Mouse (Mus musculus) adrenal gland, postnatal 4 days (tissue): ENCODE data around the gene Sfxn5. TPM values are rescaled to one million over a fixed set of nuclear protein-coding genes. Genes with fewer than 3 reads are reported as not detected.

Experiments used
- DNase-seq, 2 experiments: peaks; one replicate each; pipeline ENCODE4 v3.0.0; 2021 to 2022; ENCODE audit warnings: low spot score in 2 of 2, mixed read lengths in 2 of 2
- total RNA-seq, 2 experiments: library from RNA; stranded (reverse); gene quantifications; 2 replicates each; pipeline ENCODE4 v1.2.3; 2021

Sfxn5 gene
- total RNA-seq, 2 experiments from 2014 or later = 11.8 to 12.7 TPM

- DNase-seq = no peak
Observed at GRCm38 (mm10) chr6:85366387-85366786, 33.2 kb upstream of the Sfxn5 start.

- DNase-seq = no peak
Observed at GRCm38 (mm10) chr6:85364439-85364838, 31.2 kb upstream of the Sfxn5 start.

- no peak for DNase-seq
Observed at GRCm38 (mm10) chr6:85363906-85364260, 30.7 kb upstream of the Sfxn5 start.

- DNase-seq = no peak
Observed at GRCm38 (mm10) chr6:85363231-85363905, 30.1 kb upstream of the Sfxn5 start.

- DNase-seq = no peak
Observed at GRCm38 (mm10) chr6:85362610-85363009, 29.4 kb upstream of the Sfxn5 start.

GRCm38 (mm10) chr6:85360311-85360710 is 27.1 kb upstream of the Sfxn5 start:
- DNase-seq = no peak

GRCm38 (mm10) chr6:85358877-85359276 is 25.7 kb upstream of the Sfxn5 start:
- DNase-seq = no peak

- DNase-seq = no peak
Observed at GRCm38 (mm10) chr6:85356682-85357465, 23.7 kb upstream of the Sfxn5 start.

GRCm38 (mm10) chr6:85355753-85356152 is 22.5 kb upstream of the Sfxn5 start:
- no peak for DNase-seq

GRCm38 (mm10) chr6:85354709-85355108 is 21.5 kb upstream of the Sfxn5 start:
- no peak for DNase-seq

GRCm38 (mm10) chr6:85353706-85354105 is 20.5 kb upstream of the Sfxn5 start:
- DNase-seq = no peak

GRCm38 (mm10) chr6:85350157-85350556 is 16.9 kb upstream of the Sfxn5 start:
- no peak for DNase-seq

GRCm38 (mm10) chr6:85349246-85349645 is 16.0 kb upstream of the Sfxn5 start:
- DNase-seq = peak in 1 of 2 experiments; percentile 42

GRCm38 (mm10) chr6:85348133-85348532 is 14.9 kb upstream of the Sfxn5 start:
- DNase-seq = no peak

- peak; percentile 49 to 68 for DNase-seq
Observed at GRCm38 (mm10) chr6:85346028-85346634, 12.9 kb upstream of the Sfxn5 start.

GRCm38 (mm10) chr6:85344929-85345328 is 11.7 kb upstream of the Sfxn5 start:
- DNase-seq = no peak

- DNase-seq = no peak
Observed at GRCm38 (mm10) chr6:85343027-85343426, 9.8 kb upstream of the Sfxn5 start.

GRCm38 (mm10) chr6:85341814-85342501 is 8.7 kb upstream of the Sfxn5 start:
- DNase-seq = no peak

- DNase-seq = no peak
Observed at GRCm38 (mm10) chr6:85340184-85340583, 7.0 kb upstream of the Sfxn5 start.

- DNase-seq = no peak
Observed at GRCm38 (mm10) chr6:85339273-85339901, 6.2 kb upstream of the Sfxn5 start.

- DNase-seq = no peak
Observed at GRCm38 (mm10) chr6:85336944-85337343, 3.7 kb upstream of the Sfxn5 start.
